Mouse (Mus musculus) yolk sac, embryonic 10.5 days (tissue): Measurements from ENCODE around the gene Nrxn2.

Experiments
- DNase-seq: peaks from one replicate; pipeline ENCODE4 v3.0.0-alpha.2; 2017; ENCODE audit warnings: low spot score

The Nrxn2 gene

DNA sequence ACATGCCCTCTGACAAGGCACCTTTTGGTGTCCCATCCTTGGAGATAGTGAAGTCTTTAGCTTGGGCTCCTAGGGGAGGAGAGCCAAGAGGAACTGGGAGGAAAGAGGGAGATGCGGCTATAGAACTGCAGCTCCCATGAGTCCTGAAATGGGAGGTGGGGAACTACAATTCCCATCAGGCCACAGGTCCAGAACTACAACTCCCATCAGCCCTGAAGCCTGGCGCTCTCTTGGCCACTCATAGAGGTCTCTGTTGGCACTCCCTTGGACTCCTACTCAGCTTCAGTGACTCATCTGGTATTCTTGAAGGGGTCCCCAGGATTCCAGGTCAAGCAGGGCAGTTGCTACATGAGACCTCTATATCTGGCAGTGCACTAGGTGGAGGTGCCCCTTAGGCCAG, 101.0 kb downstream of the Nrxn2 start:
- DNase-seq: no peak

DNA sequence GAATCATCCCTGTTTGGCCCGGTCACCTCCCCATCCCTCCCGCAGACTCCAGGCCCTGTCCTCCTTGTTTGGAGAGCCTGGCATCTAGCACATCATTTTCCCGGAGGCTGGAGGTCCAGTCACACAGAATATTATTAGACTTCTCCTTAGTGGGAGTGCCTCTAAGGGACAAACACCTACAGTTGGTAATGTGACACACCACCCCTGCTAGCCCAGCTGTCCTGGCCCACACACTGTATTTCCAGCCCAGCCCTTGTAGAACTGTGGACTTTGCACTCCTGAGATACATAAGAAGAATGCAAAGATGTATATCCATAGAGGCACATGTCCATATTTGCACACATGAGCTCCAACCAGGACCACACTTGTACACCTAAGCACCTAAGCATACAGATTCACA, 103.1 kb downstream of the Nrxn2 start:
- no peak for DNase-seq

GRCm38 (mm10) chr19:6522289-6522688, 103.8 kb downstream of the Nrxn2 start:
- no peak for DNase-seq

GRCm38 (mm10) chr19:6525023-6525422, 106.5 kb downstream of the Nrxn2 start:
- no peak for DNase-seq

- DNase-seq: no peak
Measured at GRCm38 (mm10) chr19:6526010-6526409, 107.5 kb downstream of the Nrxn2 start.

DNA sequence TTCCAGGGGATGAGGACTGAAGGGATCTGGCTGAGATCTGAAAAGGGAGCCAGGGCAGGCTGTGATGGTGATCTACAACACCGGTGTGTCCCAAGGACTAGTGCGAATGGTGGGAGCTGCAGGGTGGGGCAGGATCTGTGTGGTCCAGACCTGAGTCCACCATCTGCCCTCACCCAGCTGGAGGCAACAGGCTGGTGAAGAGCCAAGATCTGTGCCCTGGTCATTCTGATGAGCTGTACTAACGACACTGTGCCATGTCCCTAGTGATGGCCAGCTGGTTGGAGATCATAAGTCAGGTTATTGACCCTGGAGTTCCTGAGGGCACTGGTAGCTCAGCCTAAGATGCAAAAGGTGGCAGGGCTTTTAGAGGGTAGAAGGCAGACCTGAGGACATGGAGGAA, 108.9 kb downstream of the Nrxn2 start:
- DNase-seq: no peak

GRCm38 (mm10) chr19:6527839-6528531, 109.5 kb downstream of the Nrxn2 start:
- DNase-seq: no peak

DNA sequence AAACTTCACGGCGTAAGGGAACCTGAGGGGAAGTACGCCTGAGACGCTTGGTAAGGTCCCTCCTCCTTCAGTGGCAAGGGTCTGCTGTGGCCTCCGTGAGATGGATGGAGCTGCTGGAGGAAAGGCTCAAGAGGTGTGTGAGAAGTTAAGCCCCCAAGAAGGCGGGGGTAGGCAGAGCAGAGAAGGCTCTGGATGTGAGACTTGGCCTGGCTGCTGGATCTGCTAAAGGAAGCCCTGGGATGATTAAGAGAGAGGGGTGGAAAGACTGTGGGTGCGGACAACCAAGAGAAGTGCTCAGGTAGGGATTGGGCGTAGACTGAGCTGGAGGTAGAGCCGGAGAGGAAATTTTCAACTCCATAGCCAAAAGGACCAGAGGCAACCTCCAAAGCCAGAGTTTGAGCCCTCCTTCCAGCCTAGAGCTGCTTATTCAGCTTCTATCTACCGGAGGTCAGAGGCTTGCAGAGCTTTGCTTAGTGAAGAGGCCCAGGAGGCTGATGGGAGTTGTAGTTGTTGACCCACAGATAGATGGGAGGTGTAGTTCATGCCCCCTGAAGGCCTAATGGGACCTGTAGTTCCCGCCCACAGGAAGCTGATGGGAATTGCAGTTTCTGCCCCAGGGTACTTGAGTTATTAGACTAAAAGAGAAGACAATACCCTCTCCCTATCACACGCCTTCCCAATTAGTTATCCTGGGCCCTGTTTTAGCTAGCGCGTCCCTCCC, 110.9 kb downstream of the Nrxn2 start:
- DNase-seq: peak; percentile 64

- DNase-seq: no peak
Measured at GRCm38 (mm10) chr19:6530359-6530758, 111.8 kb downstream of the Nrxn2 start.

- DNase-seq: no peak
Measured at GRCm38 (mm10) chr19:6531011-6531631, 112.6 kb downstream of the Nrxn2 start.

- no peak for DNase-seq
Measured at GRCm38 (mm10) chr19:6531832-6532471, 113.4 kb downstream of the Nrxn2 start.

GRCm38 (mm10) chr19:6532656-6533055, 114.1 kb downstream of the Nrxn2 start:
- DNase-seq: no peak

- no peak for DNase-seq
Measured at GRCm38 (mm10) chr19:6533290-6534117, 115.0 kb downstream of the Nrxn2 start.

DNA sequence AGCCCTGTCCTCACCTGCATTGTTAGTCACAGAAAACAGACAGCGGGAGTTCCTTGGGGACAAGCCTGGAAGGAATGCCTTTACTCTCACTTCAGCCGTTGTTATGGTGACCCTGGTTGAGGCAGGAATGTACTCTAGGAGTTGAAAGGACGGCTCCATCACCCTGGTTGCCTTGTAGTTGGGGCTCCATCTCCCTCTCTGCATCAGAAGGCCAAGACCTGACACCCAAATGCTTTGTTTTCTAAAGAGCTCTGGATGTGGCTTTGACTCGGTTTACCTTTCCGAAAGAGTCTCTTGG, 115.5 kb downstream of the Nrxn2 start:
- no peak for DNase-seq

GRCm38 (mm10) chr19:6536201-6536600, 117.7 kb downstream of the Nrxn2 start:
- no peak for DNase-seq

GRCm38 (mm10) chr19:6536696-6537095, 118.2 kb downstream of the Nrxn2 start:
- no peak for DNase-seq

DNA sequence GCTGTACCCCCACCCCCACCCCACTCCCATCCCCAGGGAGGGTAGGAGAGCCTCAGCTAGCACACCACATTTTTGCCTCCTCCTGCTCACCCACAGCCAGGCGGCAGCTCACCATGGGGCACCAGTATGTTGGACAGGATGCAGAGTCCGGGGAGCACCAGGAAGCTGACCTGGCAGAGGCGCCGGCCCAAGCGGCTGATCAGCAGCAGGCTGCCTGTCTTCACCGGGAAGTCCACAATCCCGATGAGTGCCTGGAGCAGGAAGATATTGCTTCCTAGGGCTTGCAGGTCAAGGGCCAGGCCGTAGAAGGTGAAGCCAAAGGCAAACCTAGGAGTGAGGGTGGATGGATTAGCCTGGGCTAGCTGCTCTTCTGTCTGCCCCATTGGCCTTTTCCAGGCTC, 119.0 kb downstream of the Nrxn2 start:
- DNase-seq: no peak

DNA sequence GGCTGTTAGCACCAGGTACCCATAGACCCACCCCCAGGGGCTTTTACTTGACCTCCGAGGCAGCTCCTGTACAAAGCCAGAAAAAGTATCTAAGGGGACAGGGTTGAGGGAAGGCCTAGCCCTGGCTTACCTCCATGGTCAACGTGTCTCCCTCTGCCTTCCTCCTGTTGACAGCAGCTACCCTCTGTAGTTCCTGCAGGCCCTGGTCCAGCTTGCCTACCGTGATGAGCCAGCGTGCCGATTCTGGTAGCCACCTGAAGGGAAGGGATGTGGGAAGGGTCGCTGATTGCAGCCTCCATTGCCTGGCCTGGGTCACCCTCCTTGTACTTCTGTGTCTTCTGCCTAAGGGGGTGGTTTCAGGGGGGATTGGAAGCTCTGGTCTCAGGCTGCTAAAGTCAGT, 120.0 kb downstream of the Nrxn2 start:
- no peak for DNase-seq

- no peak for DNase-seq
Measured at GRCm38 (mm10) chr19:6539592-6539991, 121.1 kb downstream of the Nrxn2 start.

DNA sequence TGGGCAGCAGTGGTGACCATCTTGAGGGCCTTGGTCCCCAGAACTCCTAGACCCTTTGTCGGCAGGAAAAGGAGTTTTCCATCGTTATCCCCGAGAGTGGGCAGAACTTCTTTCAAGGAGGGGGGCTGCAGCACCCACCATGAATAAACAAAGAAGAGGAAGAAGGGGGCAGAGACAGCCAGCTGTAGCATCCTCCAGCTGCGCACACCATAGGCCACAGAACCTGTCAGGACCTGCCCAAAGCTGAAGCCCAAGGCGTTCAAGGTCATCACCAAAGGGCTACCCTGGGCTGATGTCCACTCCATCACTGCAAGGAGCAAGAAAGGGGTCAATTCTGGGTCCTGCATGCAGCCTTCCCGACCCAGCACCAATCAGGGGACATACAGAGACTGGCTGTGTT, 121.7 kb downstream of the Nrxn2 start:
- DNase-seq: no peak

DNA sequence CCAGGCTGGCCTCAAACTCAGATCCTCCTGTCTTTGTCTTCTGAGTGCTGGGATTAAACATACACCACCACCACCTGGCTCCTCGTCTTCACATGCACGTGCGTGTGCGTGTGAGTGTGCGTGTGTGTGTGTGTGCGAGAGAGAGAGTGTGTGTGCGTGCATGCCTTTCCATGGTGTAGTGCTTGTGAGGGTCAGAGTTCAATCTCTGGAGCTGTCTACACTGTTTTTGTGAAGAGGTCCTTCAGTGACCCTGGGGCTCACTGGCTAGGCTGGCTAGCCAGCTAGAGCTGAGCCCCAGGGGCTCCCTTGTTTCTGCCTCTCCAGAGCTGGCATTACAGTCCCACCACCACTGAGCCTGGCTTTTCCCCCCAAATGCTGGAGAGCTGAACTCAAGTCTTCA, 123.0 kb downstream of the Nrxn2 start:
- DNase-seq: no peak

DNA sequence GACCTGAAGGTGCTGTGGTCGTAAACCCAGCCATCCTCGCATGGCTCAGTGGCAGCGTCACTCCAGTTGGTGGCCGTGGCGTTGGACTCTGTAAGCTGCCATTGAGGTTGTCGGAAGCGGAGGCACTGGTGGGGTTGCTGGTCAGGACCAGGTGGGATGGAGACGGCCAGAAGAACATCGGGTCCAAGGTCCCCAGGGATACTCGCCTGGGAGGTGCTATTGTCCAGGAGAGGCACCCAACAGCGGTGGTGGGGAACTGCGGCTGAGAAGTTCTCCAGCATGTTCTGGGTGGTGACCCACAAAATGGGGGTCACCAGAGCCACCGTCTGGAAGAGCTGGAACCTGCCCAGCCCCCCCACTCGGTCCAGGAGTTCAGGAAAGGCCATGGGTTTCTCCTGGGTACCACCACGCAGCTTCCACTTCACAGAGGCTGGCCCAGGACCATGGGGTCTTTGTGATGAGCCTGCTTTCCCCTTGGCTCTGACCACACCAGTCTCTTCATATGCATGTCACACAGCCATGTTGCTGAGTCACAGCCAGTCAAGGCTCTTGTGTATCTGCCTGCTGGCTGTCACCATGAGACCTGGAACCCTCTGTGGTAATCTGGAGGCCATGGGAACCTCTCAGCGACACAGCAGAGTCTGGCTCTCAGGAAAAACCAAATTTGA, 124.0 kb downstream of the Nrxn2 start, which contains the start of gene Slc22a12:
Gene Slc22a12 (minus strand): TSS at position 666 of the 668 bp plus-strand sequence.
- no peak for DNase-seq
